Mouse (Mus musculus) embryonic facial prominence, embryonic 14.5 days (tissue): ENCODE measurements around the gene RPS10-NUDT3. TPM values are rescaled to one million over a fixed set of nuclear protein-coding genes. Genes with fewer than 3 reads are reported as not detected.
A peak's percentile ranks its signal among the peaks of the same experiment; 100 is the strongest.
"Not testable (repeated sequence)": the region's sequence is repeated elsewhere in the genome, so short reads cannot be mapped to it uniquely, and the experiment has no call there.

ENCODE experiments used
- ATAC-seq: fragments of 200-750 bp; cut with Nextera tagmentation; 2 replicates; pipeline ENCODE4 v1.8.0; 2017; ENCODE audit warnings: low read depth, moderate number of reproducible peaks, moderate TSS enrichment
- DNase-seq: peaks from one replicate; pipeline ENCODE4 v3.0.0-alpha.2; 2015; ENCODE audit warnings: low spot score
- H3K27ac ChIP-seq: fragments of 300-500 bp; sonication (generic); replicated peaks from 2 replicates; pipeline ENCODE4 v1.5.1; 2014; ENCODE audit warnings: low read depth, mild to moderate bottlenecking, low read length, moderate library complexity
- H3K27me3 ChIP-seq: fragments of 300-500 bp; sonication (generic); replicated peaks from 2 replicates; pipeline ENCODE4 v1.6.1; 2014; ENCODE audit warnings: low read length; ENCODE audit not compliant: control insufficient read depth, insufficient read depth
- H3K36me3 ChIP-seq: fragments of 300-500 bp; sonication (generic); 2 replicates; pipeline ENCODE4 v1.6.1; 2014; ENCODE audit warnings: low read length, mixed read lengths; ENCODE audit not compliant: control insufficient read depth, insufficient read depth
- H3K4me1 ChIP-seq: fragments of 300-500 bp; sonication (generic); 2 replicates; pipeline ENCODE4 v1.6.1; 2014; ENCODE audit warnings: antibody characterized with exemption, low read length; ENCODE audit not compliant: control insufficient read depth, insufficient read depth
- H3K4me2 ChIP-seq: fragments of 300-500 bp; sonication (generic); 2 replicates; pipeline ENCODE4 v1.6.1; 2014; ENCODE audit warnings: low read depth, mild to moderate bottlenecking, low read length, moderate library complexity, mixed read lengths
- H3K4me3 ChIP-seq: fragments of 300-500 bp; sonication (generic); 2 replicates; pipeline ENCODE4 v1.5.1; 2014; ENCODE audit warnings: low read depth, mild to moderate bottlenecking, low read length
- H3K9ac ChIP-seq: fragments of 300-500 bp; sonication (generic); 2 replicates; pipeline ENCODE4 v1.6.1; 2014; ENCODE audit warnings: low read depth, mild to moderate bottlenecking, low read length, moderate library complexity, mixed read lengths
- H3K9me3 ChIP-seq: fragments of 300-500 bp; sonication (generic); 2 replicates; pipeline ENCODE4 v1.6.1; 2016; ENCODE audit warnings: low read length; ENCODE audit not compliant: control insufficient read depth
- WGBS: fragments of 180-500 bp; shearing (Covaris S2); extraction: QIAGEN DNeasy Blood & Tissue Kit; methylation state at CpG from one replicate; pipeline ENCODE4 v1.1.7; 2014; 5-methylcytosine and 5-hydroxymethylcytosine counted together
- polyA plus RNA-seq: library from polyadenylated mRNA; unstranded; fragments of >200 nt; fragmentation: Nextera tagmentation; extraction: Ambion mirVana; gene quantifications from 2 replicates; pipeline ENCODE4 v1.2.1, GENCODE M21; 2014

RPS10-NUDT3 gene
- polyA plus RNA-seq, 1 experiment from 2014 or later: not detected

GRCm38 (mm10) chr17:27645807-27646206 lies 10.8 kb upstream of the RPS10-NUDT3 start:
- Histone ChIP-seq H3K9me3 (no peaks in the 10 kb centered on the region), H3K4me3 (no peak overlapping the region), H3K27ac (no peak overlapping the region), H3K9ac (no peak overlapping the region), H3K4me2 (no peak overlapping the region), H3K36me3 (no peaks in the 10 kb centered on the region), H3K27me3 (no peaks in the 10 kb centered on the region), H3K4me1 (0 out of 2 replicates have a peak, but pooled peaks cover 3% of the 10 kb centered on the region)
- no peak for DNase-seq
- WGBS: 36% methylated on average over 6 of the region's 7 CpGs
- ATAC-seq: no peak

- 41% methylated on average over 2 of the region's 2 CpGs for WGBS
- Histone ChIP-seq H3K4me2 (no peak overlapping the region), H3K36me3 (no peaks in the 10 kb centered on the region), H3K4me1 (0 out of 2 replicates have a peak, but pooled peaks cover 3% of the 10 kb centered on the region), H3K9ac (no peak overlapping the region), H3K4me3 (no peak overlapping the region), H3K9me3 (no peaks in the 10 kb centered on the region), H3K27ac (no peak overlapping the region), H3K27me3 (no peaks in the 10 kb centered on the region)
- DNase-seq (no peak), ATAC-seq (no peak)
These were observed 9.6 kb upstream of the RPS10-NUDT3 start for GRCm38 (mm10) chr17:27644572-27644971.

GRCm38 (mm10) chr17:27643756-27644155 lies 8.7 kb upstream of the RPS10-NUDT3 start:
- 82% methylated on average over 9 of the region's 9 CpGs for WGBS
- no peak overlapping the region for H3K4me2 ChIP-seq

GRCm38 (mm10) chr17:27643101-27643500 lies 8.1 kb upstream of the RPS10-NUDT3 start:
- Histone ChIP-seq H3K36me3 (no peaks in the 10 kb centered on the region), H3K4me1 (0 out of 2 replicates have a peak, but pooled peaks cover 3% of the 10 kb centered on the region), H3K4me3 (no peak overlapping the region), H3K9me3 (no peaks in the 10 kb centered on the region), H3K27me3 (no peaks in the 10 kb centered on the region), H3K9ac (no peak overlapping the region), H3K4me2 (no peak overlapping the region), H3K27ac (0 out of 2 replicates have a peak overlapping the region, but pooled peaks have one; percentile 45)
- DNase-seq (no peak), ATAC-seq (peak; percentile 31; the same call in 1 of the 2 replicates)
- WGBS: 44% methylated on average over 6 of the region's 6 CpGs

More at GRCm38 (mm10) chr17:27643756-27644155, 8.7 kb upstream of the RPS10-NUDT3 start:
- DNase-seq (no peak), ATAC-seq (no peak)
- H3K9ac ChIP-seq: no peak overlapping the region
- H3K27me3 ChIP-seq: no peaks in the 10 kb centered on the region
- no peak overlapping the region for H3K4me3 ChIP-seq
- 0 out of 2 replicates have a peak, but pooled peaks cover 3% of the 10 kb centered on the region for H3K4me1 ChIP-seq
- H3K36me3 ChIP-seq: no peaks in the 10 kb centered on the region
- H3K27ac ChIP-seq: no peak overlapping the region
- H3K9me3 ChIP-seq: no peaks in the 10 kb centered on the region

- 10% methylated on average over 6 of the region's 12 CpGs for WGBS
- no peak overlapping the region for H3K4me2 ChIP-seq
- H3K36me3 ChIP-seq: no peaks in the 10 kb centered on the region
- H3K27ac ChIP-seq: peak overlapping the region; percentile 45; the same call in 1 of the 2 replicates
- H3K4me1 ChIP-seq: 0 out of 2 replicates have a peak, but pooled peaks cover 3% of the 10 kb centered on the region
- H3K4me3 ChIP-seq: no peak overlapping the region
- H3K9ac ChIP-seq: peak overlapping the region; percentile 7
- peak; percentile 76; the same call in 1 of the 2 replicates for ATAC-seq
- H3K27me3 ChIP-seq: no peaks in the 10 kb centered on the region
- H3K9me3 ChIP-seq: no peaks in the 10 kb centered on the region
- DNase-seq: peak; percentile 73
These were observed 7.6 kb upstream of the RPS10-NUDT3 start for GRCm38 (mm10) chr17:27642491-27643062.

- H3K9me3 ChIP-seq, H3K27me3 ChIP-seq, H3K4me3 ChIP-seq, H3K36me3 ChIP-seq, H3K4me2 ChIP-seq, H3K9ac ChIP-seq, ATAC-seq, DNase-seq, H3K27ac ChIP-seq: not testable (repeated sequence)
- H3K4me1 ChIP-seq: peaks cover 11% of the 10 kb centered on the region; the same call in 1 of the 2 replicates
- WGBS: 86% methylated on average over 6 of the region's 6 CpGs
These were observed 4.8 kb upstream of the RPS10-NUDT3 start for GRCm38 (mm10) chr17:27639851-27640250.

- Histone ChIP-seq H3K27me3 (no peaks in the 10 kb centered on the region), H3K27ac (no peak overlapping the region), H3K36me3 (peaks cover 1% of the 10 kb centered on the region), H3K4me1 (peaks cover 11% of the 10 kb centered on the region; the same call in 1 of the 2 replicates), H3K9ac (no peak overlapping the region), H3K4me3 (no peak overlapping the region), H3K4me2 (no peak overlapping the region), H3K9me3 (no peaks in the 10 kb centered on the region)
- no peak for ATAC-seq
- 83% methylated on average over 20 of the region's 20 CpGs for WGBS
- no peak for DNase-seq
These were observed 3.9 kb upstream of the RPS10-NUDT3 start for GRCm38 (mm10) chr17:27638921-27639332.

GRCm38 (mm10) chr17:27637333-27637732 lies 2.3 kb upstream of the RPS10-NUDT3 start:
- WGBS: 62% methylated on average over 9 of the region's 9 CpGs
- Histone ChIP-seq H3K27me3 (no peaks in the 10 kb centered on the region), H3K9me3 (no peaks in the 10 kb centered on the region), H3K4me2 (no peak overlapping the region), H3K27ac (no peak overlapping the region), H3K4me3 (no peak overlapping the region), H3K9ac (no peak overlapping the region), H3K4me1 (peaks cover 20% of the 10 kb centered on the region), H3K36me3 (peaks cover 17% of the 10 kb centered on the region)
- no peak for DNase-seq
- no peak for ATAC-seq
